Mouse (Mus musculus) subcutaneous adipose tissue, adult 2 months (tissue): ENCODE measurements around the gene Ugt8a. TPM values are rescaled to one million over a fixed set of nuclear protein-coding genes. Genes with fewer than 3 reads are reported as not detected.

Experiments used
- polyA plus RNA-seq: library from polyadenylated mRNA; depleted of rRNA; stranded (reverse); fragments of >200 nt; gene quantifications from 2 replicates; pipeline ENCODE4 v1.2.3, GENCODE M21; 2012; ENCODE audit warnings: low replicate concordance; rRNA removed

The Ugt8a gene
- 0.09 TPM in 1 of 2 replicates, not detected in the other for polyA plus RNA-seq

GRCm38 (mm10) chr3:125938092-125938755, at the start of gene Ugt8a:
Ugt8a (minus strand) TSS chr3:125938619.

